Mouse (Mus musculus): ENCODE measurements around the gene Olfr1216. TPM values are rescaled to one million over a fixed set of nuclear protein-coding genes. Genes with fewer than 3 reads are reported as not detected.

Gene Olfr1216
- polyA plus RNA-seq, 1 experiment from 2014 or later = not detected

- Histone ChIP-seq H3K4me1 (replicated peaks; ENCODE audit: control insufficient read depth, insufficient read depth) (no peaks in the 10 kb centered on the region), H3K27me3 (ENCODE audit: control insufficient read depth, insufficient read depth, low read length) (no peaks in the 10 kb centered on the region), H3K27ac (replicated peaks) (no peak within 1 kb of the TSS), H3K9me3 (ENCODE audit: control insufficient read depth, low read length) (no peaks in the 10 kb centered on the region), H3K4me3 (ENCODE audit: low read depth, low read length) (no peak within 1 kb of the TSS), H3K4me2 (replicated peaks; ENCODE audit: low read depth) (no peak within 1 kb of the TSS), H3K9ac (ENCODE audit: low read length) (no peak within 1 kb of the TSS), H3K36me3 (ENCODE audit: control insufficient read depth, insufficient read depth, low read length) (no peaks in the 10 kb centered on the region)
- ATAC-seq (ENCODE audit: low FRiP score, low TSS enrichment) (no peak), DNase-seq (ENCODE audit: low spot score) (no peak)
- WGBS = 94% methylated on average over 1 of the region's 1 CpGs
- TF ChIP-seq CTCF (IDR thresholded peaks at IDR 0.05; ENCODE audit: low read depth) (no peak), EP300 (optimal IDR thresholded peaks at IDR 0.05) (no peak)
Measured at GRCm38 (mm10) chr2:88980181-88980580, 38.0 kb downstream of the Olfr1216 start, which contains the start of gene Gm13762. TSS of gene Gm13762 (minus strand) at chr2:88980281.

Other genes with a start within 250 kb of the Olfr1216 start
- gene Olfr1200, start 247.9 kb downstream of the Olfr1216 start, polyA plus RNA-seq (2015; fragmentation: Nextera tagmentation; extraction: Ambion mirVana) = not detected in 2 replicates
- gene Olfr1201, start 225.3 kb downstream of the Olfr1216 start, polyA plus RNA-seq (2015; fragmentation: Nextera tagmentation; extraction: Ambion mirVana) = not detected in 2 replicates
- 0.04 TPM in 1 of 2 replicates, not detected in the other for gene Olfr1202, start 203.8 kb downstream of the Olfr1216 start, polyA plus RNA-seq (2015; fragmentation: Nextera tagmentation; extraction: Ambion mirVana)
- 0.05 TPM in 1 of 2 replicates, not detected in the other for gene Olfr1205, start 188.6 kb downstream of the Olfr1216 start, polyA plus RNA-seq (2015; fragmentation: Nextera tagmentation; extraction: Ambion mirVana)
- not detected in 2 replicates for gene Olfr1204, start 169.0 kb downstream of the Olfr1216 start, polyA plus RNA-seq (2015; fragmentation: Nextera tagmentation; extraction: Ambion mirVana)
- not detected in 2 replicates for gene Olfr1206, start 155.1 kb downstream of the Olfr1216 start, polyA plus RNA-seq (2015; fragmentation: Nextera tagmentation; extraction: Ambion mirVana)
- not detected in 2 replicates for gene Olfr1208, start 116.0 kb downstream of the Olfr1216 start, polyA plus RNA-seq (2015; fragmentation: Nextera tagmentation; extraction: Ambion mirVana)
- not detected in 2 replicates for gene Olfr1209, start 103.2 kb downstream of the Olfr1216 start, polyA plus RNA-seq (2015; fragmentation: Nextera tagmentation; extraction: Ambion mirVana)
- not detected in 2 replicates for gene Olfr1211, start 80.2 kb downstream of the Olfr1216 start, polyA plus RNA-seq (2015; fragmentation: Nextera tagmentation; extraction: Ambion mirVana)
- not detected in 2 replicates for gene Olfr1212, start 64.4 kb downstream of the Olfr1216 start, polyA plus RNA-seq (2015; fragmentation: Nextera tagmentation; extraction: Ambion mirVana)
- gene Gm13762, start 38.1 kb downstream of the Olfr1216 start, polyA plus RNA-seq (2015; fragmentation: Nextera tagmentation; extraction: Ambion mirVana) = not detected in 2 replicates
- not detected in 2 replicates for gene Olfr1214, start 25.7 kb downstream of the Olfr1216 start, polyA plus RNA-seq (2015; fragmentation: Nextera tagmentation; extraction: Ambion mirVana)
- gene Olfr1215, start 11.4 kb downstream of the Olfr1216 start, polyA plus RNA-seq (2015; fragmentation: Nextera tagmentation; extraction: Ambion mirVana) = not detected in 2 replicates
- gene Olfr1217, start 13.7 kb upstream of the Olfr1216 start, polyA plus RNA-seq (2015; fragmentation: Nextera tagmentation; extraction: Ambion mirVana) = not detected in 2 replicates
- not detected in 2 replicates for gene Olfr1218, start 42.8 kb upstream of the Olfr1216 start, polyA plus RNA-seq (2015; fragmentation: Nextera tagmentation; extraction: Ambion mirVana)
- not detected in 2 replicates for gene Olfr1219, start 65.2 kb upstream of the Olfr1216 start, polyA plus RNA-seq (2015; fragmentation: Nextera tagmentation; extraction: Ambion mirVana)
- not detected in 2 replicates for gene Olfr1220, start 88.5 kb upstream of the Olfr1216 start, polyA plus RNA-seq (2015; fragmentation: Nextera tagmentation; extraction: Ambion mirVana)
- gene Olfr1221, start 98.9 kb upstream of the Olfr1216 start, polyA plus RNA-seq (2015; fragmentation: Nextera tagmentation; extraction: Ambion mirVana) = 0.04 TPM in 1 of 2 replicates, not detected in the other
- gene Olfr1222, start 114.7 kb upstream of the Olfr1216 start, polyA plus RNA-seq (2015; fragmentation: Nextera tagmentation; extraction: Ambion mirVana) = not detected in 2 replicates
- gene Olfr1223, start 133.2 kb upstream of the Olfr1216 start, polyA plus RNA-seq (2015; fragmentation: Nextera tagmentation; extraction: Ambion mirVana) = not detected in 2 replicates
- not detected in 2 replicates for gene Olfr1224-ps1, start 145.8 kb upstream of the Olfr1216 start, polyA plus RNA-seq (2015; fragmentation: Nextera tagmentation; extraction: Ambion mirVana)
- gene Olfr1225, start 156.3 kb upstream of the Olfr1216 start, polyA plus RNA-seq (2015; fragmentation: Nextera tagmentation; extraction: Ambion mirVana) = not detected in 2 replicates
- gene Olfr1226, start 181.7 kb upstream of the Olfr1216 start, polyA plus RNA-seq (2015; fragmentation: Nextera tagmentation; extraction: Ambion mirVana) = 0.01 TPM in 1 of 2 replicates, not detected in the other
- not detected in 2 replicates for gene Olfr1228, start 235.7 kb upstream of the Olfr1216 start, polyA plus RNA-seq (2015; fragmentation: Nextera tagmentation; extraction: Ambion mirVana)

Measured in stomach, postnatal 0 days (tissue).